Mouse (Mus musculus) lung, postnatal 25 days (tissue): Measurements from ENCODE around the gene Ccdc138.
"Not testable (repeated sequence)": the region's sequence is repeated elsewhere in the genome, so short reads cannot be mapped to it uniquely, and the experiment has no call there.

Source experiments
- DNase-seq: peaks from one replicate; pipeline ENCODE4 v3.0.0; 2022; ENCODE audit warnings: low spot score

Gene Ccdc138

GRCm38 (mm10) chr10:58497320-58498284 lies at the start of gene Ccdc138:
Gene Ccdc138, plus strand, starts transcription at chr10:58497948.
- DNase-seq = peak; percentile 94

- no peak for DNase-seq
Observed at GRCm38 (mm10) chr10:58451575-58451974, 46.2 kb upstream of the Ccdc138 start.

- DNase-seq = no peak
Observed at GRCm38 (mm10) chr10:58452185-58452584, 45.6 kb upstream of the Ccdc138 start.

- no peak for DNase-seq
Observed at GRCm38 (mm10) chr10:58459896-58460295, 37.9 kb upstream of the Ccdc138 start.

GRCm38 (mm10) chr10:58477086-58477755 lies 20.5 kb upstream of the Ccdc138 start:
- no peak for DNase-seq

- DNase-seq = no peak
Observed at GRCm38 (mm10) chr10:58478071-58478578, 19.6 kb upstream of the Ccdc138 start.

- DNase-seq = no peak
Observed at GRCm38 (mm10) chr10:58479954-58480490, 17.7 kb upstream of the Ccdc138 start.

GRCm38 (mm10) chr10:58491031-58491430 lies 6.7 kb upstream of the Ccdc138 start:
- DNase-seq = no peak

GRCm38 (mm10) chr10:58495637-58496036 lies 2.1 kb upstream of the Ccdc138 start:
- no peak for DNase-seq

GRCm38 (mm10) chr10:58496732-58497131 lies 1.0 kb upstream of the Ccdc138 start:
- DNase-seq = no peak

- peak; percentile 18 for DNase-seq
Observed at GRCm38 (mm10) chr10:58498516-58498915, 768 bp downstream of the Ccdc138 start.

GRCm38 (mm10) chr10:58529358-58529757 lies 31.6 kb downstream of the Ccdc138 start:
- no peak for DNase-seq

GRCm38 (mm10) chr10:58530896-58531790 lies 33.4 kb downstream of the Ccdc138 start:
- no peak for DNase-seq

GRCm38 (mm10) chr10:58532177-58532576 lies 34.4 kb downstream of the Ccdc138 start:
- no peak for DNase-seq

- DNase-seq = not testable (repeated sequence)
Observed at GRCm38 (mm10) chr10:58536276-58536675, 38.5 kb downstream of the Ccdc138 start.

- DNase-seq = no peak
Observed at GRCm38 (mm10) chr10:58540613-58541012, 42.9 kb downstream of the Ccdc138 start.

GRCm38 (mm10) chr10:58548739-58549138 lies 51.0 kb downstream of the Ccdc138 start:
- DNase-seq = no peak

GRCm38 (mm10) chr10:58554693-58555387 lies 57.1 kb downstream of the Ccdc138 start:
- no peak for DNase-seq

- DNase-seq = peak; percentile 44
Observed at GRCm38 (mm10) chr10:58559098-58559497, 61.4 kb downstream of the Ccdc138 start.

- DNase-seq = peak; percentile 48
Observed at GRCm38 (mm10) chr10:58559901-58560300, 62.2 kb downstream of the Ccdc138 start.

- no peak for DNase-seq
Observed at GRCm38 (mm10) chr10:58560521-58560920, 62.8 kb downstream of the Ccdc138 start.
